Mouse (Mus musculus) spleen, adult 2 months (tissue): ENCODE measurements around the gene Sertad3.

Experiments
- CTCF ChIP-seq: fragments of 200-500 bp; IDR thresholded peaks from 2 replicates; pipeline ENCODE4 v1.5.1; 2011; ENCODE audit warnings: mild to moderate bottlenecking, inconsistent platforms; ENCODE audit not compliant: insufficient read depth, insufficient read length, insufficient replicate concordance; ENCODE audit errors: extremely low read depth
- POLR2A ChIP-seq: fragments of 200-500 bp; IDR thresholded peaks from 2 replicates; pipeline ENCODE4 v1.6.1; 2011; ENCODE audit warnings: low read depth, low read length, inconsistent platforms

GRCm38 (mm10) chr7:27508648-27509005 lies 35.1 kb downstream of the Sertad3 start:
- no peak for TF ChIP-seq POLR2A
- TF ChIP-seq CTCF, result peak; percentile 57; the same call in 1 of the 2 replicates
